Mouse (Mus musculus): ENCODE results near the gene Jph3. TPM values are rescaled to one million over a fixed set of nuclear protein-coding genes. Genes with fewer than 3 reads are reported as not detected.

Gene Jph3
- total RNA-seq (2021): 100 to 1,000 TPM; 187 to 192 TPM
- long read RNA-seq, experiment 1, transcript Jph3-201 (5 exons, 3,637 nt): major isoform, 35 of 89 reads
- long read RNA-seq, experiment 1, partial matches to known transcripts: 37 of 89 reads
- long read RNA-seq, experiment 1, other reads (novel, unspliced or antisense): 16 of 89 reads
- long read RNA-seq, experiment 2, transcript Jph3-201 (5 exons, 3,637 nt): major isoform, 46 of 95 reads
- long read RNA-seq, experiment 2, partial matches to known transcripts: 44 of 95 reads
- long read RNA-seq, experiment 2, other reads (novel, unspliced or antisense): 5 of 95 reads

DNA sequence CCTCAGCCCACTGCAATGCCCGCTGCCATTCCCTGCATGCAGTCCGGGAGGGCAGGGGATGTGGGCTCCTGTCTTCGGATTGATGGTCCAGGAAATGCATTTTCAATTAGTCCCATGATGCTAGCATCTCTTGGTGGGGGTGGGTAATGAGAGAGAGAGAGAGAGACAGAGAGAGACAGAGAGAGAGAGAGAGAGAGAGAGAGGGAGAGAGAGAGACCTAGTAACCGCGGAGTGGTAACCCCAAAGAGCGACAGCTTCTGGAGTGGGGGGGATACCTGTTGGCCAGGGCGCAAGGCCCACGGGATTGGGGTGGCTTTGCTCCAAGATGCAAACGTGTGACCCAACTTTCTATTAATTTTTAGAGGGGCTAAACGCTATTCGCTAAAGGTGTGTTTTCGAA lies at the start of gene Jph3:
Jph3 (plus strand) TSS at position 301 of the 400 bp plus-strand sequence.
- intact Hi-C loops (cut with DNase I): no loop called here
- DNase-seq (ENCODE audit: low spot score in 2 of 2): no peak

DNA sequence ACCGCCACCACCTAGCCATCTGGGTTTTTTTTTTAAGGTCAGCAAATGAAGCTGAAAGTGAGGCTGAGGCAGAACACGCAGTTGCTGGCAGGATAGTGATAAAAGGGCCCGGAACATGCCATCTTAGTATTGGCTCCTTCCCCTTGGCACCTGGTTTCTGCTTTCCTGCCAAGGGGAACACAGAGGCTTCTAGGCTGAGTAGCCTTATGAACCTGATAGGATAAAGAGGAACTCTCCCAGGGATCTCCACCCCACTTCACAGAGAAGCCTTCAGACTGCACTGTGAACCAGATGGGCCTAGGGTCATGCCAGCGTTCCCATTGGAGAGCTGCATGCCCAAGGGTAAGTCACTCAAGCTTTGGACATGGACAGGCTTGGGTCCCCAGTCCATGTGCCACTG lies 48.5 kb upstream of the Jph3 start:
- no peak for DNase-seq (ENCODE audit: low spot score in 2 of 2)
- intact Hi-C loops (cut with DNase I): no loop called here

DNA sequence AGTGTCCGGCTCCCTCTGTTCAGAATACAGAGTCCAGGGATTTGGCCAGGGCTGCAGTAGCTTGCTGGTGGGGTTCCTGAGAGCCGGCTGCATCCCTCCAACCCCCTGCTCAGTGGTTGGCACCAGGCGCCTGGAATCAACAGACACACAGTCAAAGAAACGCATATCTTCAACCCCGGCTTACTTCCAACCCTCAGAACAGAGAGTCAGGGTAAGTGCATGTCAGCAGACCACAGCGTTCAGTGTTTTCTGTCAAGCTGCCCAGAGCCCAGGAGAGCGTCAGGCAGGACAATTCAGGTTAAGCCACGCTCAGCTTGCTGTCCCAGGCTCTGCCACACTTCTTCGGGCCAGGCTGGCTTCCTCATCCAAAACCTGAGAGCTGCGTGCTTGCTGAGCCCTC lies 48.0 kb upstream of the Jph3 start:
- intact Hi-C loops (cut with DNase I): no loop called here
- no peak for DNase-seq (ENCODE audit: low spot score in 2 of 2)

DNA sequence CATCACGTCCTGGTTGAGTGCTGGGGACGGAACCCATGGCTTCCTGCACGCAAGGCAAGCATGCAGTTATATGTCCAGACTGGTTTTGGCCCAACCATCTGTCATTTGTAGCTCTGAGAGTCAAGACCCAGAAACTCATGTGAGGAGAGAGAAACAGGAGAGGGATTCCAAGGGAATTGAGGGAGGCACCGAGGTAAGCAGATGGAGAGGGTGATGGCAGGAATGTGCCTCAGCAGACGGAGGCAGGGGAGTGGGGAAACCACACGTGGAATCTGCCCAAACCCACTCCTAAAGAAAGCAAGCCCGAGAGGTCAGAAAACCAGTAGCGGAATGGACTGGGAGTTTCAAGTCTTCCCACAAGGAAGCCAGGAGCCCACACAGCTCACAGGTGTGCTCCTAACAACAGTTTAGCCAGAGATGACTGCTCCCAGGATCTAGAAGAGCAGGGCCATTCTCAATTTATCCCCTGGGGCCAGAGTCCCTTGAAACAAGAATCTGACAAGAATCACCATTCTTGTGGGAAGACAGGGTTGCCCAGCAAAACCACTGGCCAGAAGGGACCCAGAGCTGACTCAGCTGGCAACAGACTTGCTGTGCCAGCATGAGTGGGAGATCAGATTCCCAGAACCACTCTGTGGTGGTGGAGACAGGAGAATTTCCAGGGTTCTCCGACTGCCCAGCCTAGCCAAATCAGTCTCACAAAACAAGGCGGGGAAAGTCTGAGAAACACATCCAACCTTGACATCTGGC lies 46.2 kb upstream of the Jph3 start:
- intact Hi-C loops (cut with DNase I): no loop called here
- DNase-seq (ENCODE audit: low spot score in 2 of 2): no peak

DNA sequence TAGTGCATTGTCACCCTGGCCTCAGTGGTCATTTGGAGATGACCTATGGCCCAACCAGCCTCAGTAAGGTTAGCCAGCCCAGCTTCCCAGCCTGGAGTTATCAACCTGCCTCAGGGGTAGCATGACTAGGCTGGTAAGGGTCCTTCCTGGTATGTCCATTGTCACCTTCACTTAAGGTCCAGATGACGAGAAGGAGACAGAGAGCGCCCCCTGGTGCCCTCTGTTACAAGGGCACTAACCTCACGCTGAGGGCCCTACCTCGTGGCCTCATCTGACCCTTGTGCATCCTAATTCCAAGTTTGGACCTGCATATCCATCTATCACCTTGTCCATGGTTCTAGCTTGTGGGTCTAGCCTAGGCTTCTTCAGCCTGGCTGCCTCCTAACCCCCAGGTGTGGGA lies 44.0 kb upstream of the Jph3 start:
- peak in 1 of 2 experiments; percentile 47 for DNase-seq (ENCODE audit: low spot score in 2 of 2)
- intact Hi-C loops (cut with DNase I): loop anchor here (5.0 kb wide), 1 partner anchor 83 kb away; no protein-coding TSS in a partner anchor

DNA sequence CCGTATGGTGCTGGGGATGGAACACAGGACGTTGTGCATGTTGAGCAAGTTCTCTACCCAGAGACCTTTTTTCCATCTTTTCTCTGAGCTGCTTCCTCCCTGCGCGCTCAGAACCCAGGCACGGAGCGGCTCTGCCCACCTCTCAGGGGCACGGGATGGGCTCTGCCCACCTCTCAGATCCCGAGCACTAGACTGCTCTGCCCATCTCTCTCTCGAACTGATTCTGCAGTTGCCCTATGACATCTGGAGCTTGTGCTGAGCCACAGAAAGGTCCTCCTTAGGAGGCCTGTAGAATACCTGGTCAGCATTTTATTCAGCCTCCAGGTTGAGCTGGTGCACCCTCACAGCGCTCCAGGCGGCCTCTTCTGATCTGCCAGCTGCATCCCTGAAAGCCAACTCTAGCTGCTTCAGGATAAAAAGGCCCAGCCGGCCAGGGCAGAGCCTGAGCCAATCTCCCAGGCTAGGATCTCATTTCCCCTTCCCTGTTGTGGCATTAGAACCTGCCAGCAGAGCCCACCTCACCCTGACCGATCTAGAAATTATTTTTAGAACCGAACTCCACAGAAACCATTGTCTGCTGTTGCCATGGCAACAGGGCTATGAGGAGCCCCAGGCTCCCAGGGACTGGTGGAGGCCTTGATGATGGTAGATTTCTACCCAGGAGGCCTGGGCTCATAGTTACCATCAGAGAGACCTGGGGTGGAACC lies 41.8 kb upstream of the Jph3 start:
- peak; percentile 72 to 83 for DNase-seq (ENCODE audit: low spot score in 2 of 2)
- intact Hi-C loops (cut with DNase I): loop anchor here (5.0 kb wide), 1 partner anchor 85 kb away; no protein-coding TSS in a partner anchor

DNA sequence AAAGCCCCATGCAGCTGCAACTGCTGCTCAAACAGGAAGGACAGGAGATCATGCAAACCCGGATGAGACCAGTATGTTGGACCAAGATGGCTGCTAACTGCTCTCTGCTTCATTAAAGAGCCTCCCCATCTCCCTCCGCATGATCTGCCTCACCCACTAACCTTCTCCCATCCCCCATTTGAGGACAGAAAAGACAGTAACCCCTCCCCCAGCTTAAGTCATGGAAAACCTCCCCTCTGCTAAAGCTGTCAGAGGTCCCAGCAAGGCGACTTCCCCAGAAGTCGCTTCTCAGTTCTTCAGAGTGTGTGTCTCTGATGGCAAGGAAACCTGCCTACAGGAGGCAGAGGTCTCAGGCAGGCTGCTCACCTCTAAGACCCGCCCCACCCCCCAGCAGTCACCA lies 40.9 kb upstream of the Jph3 start:
- intact Hi-C loops (cut with DNase I): loop anchor here (5.0 kb wide), 1 partner anchor 86 kb away; no protein-coding TSS in a partner anchor
- DNase-seq (ENCODE audit: low spot score in 2 of 2): no peak

DNA sequence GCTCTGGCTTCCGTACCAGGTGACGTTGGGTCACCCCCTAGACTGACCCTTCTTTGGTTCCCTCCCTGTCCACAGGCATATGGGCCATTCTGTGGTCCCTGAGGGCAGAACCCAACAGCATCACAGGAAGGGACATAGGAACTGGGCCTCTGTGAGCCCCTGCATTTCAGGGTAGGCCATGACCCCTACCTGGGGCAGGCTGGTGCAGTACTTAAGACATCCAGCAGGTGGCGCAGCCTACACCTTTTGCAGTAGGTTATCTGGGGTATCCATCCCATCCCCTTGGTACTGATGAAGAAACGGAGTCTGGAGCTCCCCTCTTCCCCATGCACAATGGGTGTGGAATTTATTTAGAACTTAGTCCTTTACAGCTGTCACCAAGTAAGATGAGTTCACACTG lies 35.0 kb upstream of the Jph3 start:
- intact Hi-C loops (cut with DNase I): no loop called here
- DNase-seq (ENCODE audit: low spot score in 2 of 2): peak in 1 of 2 experiments; percentile 54

DNA sequence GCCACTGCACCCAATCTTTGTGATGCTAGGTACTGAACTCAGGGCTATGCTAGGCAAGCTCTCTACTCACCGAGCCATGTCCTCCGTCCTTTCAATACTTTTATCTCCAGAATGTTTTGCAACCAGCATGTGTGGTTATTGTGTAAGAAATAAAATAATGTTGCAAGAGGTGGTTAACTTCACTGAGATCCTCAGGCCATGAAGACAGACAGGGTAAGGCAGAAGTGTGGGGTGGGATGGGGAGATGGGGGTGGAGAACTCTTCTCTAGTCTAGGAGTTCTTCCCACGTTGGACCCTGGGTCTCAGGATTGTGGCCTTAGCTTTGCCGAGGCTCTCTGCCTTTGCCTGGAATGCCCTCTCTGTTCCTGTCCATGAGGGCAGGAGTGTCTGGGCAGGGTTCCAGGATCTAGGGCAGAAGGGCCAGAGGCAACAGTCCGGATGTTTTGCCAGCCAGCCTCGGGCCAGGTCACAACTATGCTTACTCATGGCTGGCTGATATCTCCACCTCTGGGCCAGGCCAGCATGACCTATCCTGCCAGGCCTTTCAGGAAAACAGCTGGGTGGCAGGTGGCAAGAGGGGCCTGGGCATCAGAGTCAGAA lies 33.7 kb upstream of the Jph3 start:
- no peak for DNase-seq (ENCODE audit: low spot score in 2 of 2)
- intact Hi-C loops (cut with DNase I): no loop called here

DNA sequence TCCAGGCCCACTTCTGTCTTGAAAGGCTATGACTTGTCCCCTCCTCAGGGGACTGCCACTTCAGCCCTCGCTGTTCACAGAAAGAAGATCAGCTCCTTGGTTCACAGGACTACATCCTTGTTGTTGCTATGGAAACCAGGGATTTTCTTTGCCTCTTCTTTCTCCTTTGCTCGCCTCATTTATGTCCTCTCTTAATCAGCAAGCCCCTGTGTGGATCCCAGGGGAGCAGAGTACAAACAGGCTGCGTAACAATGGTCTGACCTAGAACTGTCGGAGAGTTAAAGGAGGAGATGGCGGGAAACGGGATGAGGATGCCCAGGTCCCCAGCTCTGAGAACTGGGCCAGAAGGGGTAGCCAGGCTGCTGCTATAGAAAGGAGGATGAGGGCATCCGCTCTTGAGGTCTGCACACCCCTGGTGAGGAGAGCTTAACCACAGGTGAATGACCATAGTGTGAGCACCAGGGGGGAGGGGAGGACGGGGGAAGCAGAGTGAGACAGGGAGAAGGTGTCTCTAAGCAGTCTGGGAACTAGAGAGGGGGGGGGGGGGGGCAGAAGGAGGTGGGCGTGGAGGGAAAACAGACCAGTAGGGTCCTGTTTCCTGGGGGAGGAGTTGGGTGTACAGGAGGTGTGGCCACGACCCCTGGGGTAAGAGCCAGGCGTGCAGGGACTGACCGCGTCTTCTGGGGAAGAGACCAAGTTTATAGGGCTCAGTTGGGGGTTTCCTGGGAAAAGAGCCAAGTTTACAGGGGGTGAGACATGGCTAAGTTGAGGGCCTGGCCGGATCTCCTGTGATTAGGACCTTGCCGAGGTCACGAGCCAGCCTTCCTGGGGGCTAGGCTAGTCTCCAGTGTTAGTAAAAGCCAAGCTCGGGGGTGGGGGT lies 31.4 kb upstream of the Jph3 start:
- DNase-seq (ENCODE audit: low spot score in 2 of 2): peak in 1 of 2 experiments; percentile 57

DNA sequence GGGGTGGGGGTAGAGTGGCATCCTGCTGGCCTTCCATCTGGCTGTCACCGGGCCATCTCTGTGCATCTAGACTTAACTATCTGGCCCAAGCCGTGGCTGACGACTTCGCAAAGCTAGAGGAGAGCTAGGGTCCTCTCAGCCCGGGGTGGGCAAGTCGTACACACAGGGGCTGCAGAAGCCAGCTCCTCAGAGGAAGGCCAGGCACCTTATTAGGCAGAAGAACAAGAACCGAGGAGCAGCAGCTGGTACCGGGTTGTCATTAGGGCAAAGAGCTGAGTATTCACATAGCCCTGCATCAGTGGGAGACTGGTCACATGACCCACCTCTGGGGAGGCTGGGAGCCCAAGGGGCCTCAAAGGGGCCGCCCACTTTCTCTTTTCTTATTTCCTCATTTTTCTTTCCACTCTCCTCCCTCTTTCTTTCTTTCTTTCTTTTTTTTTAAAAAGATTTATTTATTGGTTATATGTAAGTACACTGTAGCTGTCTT lies 30.8 kb upstream of the Jph3 start:
- intact Hi-C loops (cut with DNase I): no loop called here
- DNase-seq (ENCODE audit: low spot score in 2 of 2): no peak

More for the DNA sequence above, 31.4 kb upstream of the Jph3 start:
- intact Hi-C loops (cut with DNase I): no loop called here

DNA sequence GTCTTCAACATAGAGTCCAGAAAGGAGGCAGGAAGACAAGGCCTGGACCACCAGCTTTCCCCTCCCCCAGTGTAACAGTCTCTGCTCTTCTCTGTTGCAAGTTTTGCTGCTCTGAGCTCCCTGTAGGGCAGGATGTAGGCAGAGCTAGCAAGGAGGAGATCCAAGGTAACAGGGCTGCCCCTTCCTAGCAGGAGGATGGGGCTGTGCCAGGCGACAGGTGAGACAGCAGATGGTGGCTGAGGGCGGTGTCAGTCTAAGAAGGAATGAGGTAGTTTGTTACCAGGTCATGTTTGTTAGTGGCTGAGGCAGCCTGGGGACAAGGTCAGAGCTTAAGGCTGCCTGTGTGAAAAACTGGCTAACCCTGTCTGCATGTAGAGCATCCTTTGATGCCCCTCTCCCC lies 29.5 kb upstream of the Jph3 start:
- intact Hi-C loops (cut with DNase I): no loop called here

DNA sequence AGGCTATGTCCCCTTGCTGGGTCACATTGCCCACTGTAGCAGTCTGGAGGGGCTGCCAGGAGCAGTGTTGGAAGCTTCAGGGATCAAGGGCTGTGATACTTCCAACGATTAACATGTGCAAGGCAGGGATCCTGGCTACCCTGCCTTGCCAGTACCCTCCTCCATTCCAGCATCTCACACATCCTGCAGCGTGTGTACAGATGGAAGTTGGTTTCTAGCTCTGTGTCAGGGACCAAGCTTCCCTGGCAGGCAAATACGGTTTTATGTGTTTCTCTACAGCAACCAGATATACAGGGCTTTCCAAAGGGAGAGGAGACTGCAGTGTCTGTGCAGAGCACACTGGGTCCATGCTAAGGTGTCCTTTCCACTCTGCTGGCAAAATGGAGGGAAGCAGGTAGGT lies 24.2 kb upstream of the Jph3 start:
- intact Hi-C loops (cut with DNase I): no loop called here
- no peak for DNase-seq (ENCODE audit: low spot score in 2 of 2)

More for the DNA sequence above, 29.5 kb upstream of the Jph3 start:
- no peak for DNase-seq (ENCODE audit: low spot score in 2 of 2)

DNA sequence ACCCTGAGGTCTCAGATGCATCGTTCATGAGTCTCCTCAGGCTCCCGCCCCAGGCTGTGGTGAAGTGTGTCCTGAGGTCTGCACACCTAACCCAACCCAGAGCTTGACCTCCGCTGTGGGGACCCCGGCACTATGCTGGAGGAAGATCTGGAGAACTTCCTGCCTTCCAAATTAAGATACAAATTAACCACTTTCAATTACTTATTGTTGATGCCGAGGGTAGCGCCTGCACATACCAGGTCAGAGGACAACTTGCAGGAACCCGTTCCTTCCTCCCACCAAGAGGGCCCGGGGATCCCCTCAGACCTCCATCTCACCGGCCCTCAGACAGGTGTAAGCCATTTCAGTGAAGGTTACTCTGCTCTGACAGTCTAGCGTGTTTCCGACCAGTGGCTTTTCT lies 22.5 kb upstream of the Jph3 start:
- intact Hi-C loops (cut with DNase I): no loop called here
- DNase-seq (ENCODE audit: low spot score in 2 of 2): no peak

DNA sequence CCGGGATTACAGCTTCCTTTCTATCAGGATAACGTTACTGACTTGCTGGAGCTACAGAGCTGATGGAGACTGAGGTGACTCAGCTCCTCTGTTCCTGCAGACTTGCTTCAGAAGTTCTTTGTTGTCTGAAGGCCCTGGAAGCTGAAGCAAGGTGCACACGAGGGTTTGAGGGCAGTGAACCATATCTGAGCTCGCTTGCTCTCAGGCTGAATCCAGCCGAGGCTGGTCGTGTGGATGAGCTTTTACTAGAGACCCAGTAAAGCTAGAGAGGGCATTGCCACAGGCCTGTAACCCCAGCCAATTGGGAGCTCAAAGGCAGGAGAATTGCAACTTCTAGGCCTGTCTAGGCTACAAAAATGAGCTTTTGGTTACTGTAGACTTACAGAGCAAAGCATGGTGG lies 21.0 kb upstream of the Jph3 start:
- intact Hi-C loops (cut with DNase I): no loop called here
- no peak for DNase-seq (ENCODE audit: low spot score in 2 of 2)

DNA sequence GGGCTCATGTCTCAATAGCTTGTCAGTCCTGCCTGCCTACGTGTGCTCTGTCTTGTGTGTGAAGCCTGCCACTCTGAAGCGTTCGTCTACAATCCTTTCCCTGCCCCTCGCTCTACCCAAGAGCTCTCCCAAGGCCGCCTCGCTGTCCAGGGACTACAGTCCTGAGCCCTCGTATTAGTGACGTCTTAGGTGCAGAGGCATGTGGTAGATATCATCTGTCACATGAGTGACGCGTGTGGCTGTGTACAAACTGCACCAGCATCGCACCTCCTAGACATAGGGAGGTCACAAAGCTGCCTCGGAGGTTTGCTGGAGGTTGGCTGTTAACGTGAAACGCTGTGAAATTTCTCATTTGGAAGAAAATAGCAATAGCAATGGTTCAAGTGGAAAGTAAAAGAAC lies 11.9 kb upstream of the Jph3 start:
- no peak for DNase-seq (ENCODE audit: low spot score in 2 of 2)
- intact Hi-C loops (cut with DNase I): loop anchor here (5.0 kb wide), 1 partner anchor 115 kb away; no protein-coding TSS in a partner anchor

DNA sequence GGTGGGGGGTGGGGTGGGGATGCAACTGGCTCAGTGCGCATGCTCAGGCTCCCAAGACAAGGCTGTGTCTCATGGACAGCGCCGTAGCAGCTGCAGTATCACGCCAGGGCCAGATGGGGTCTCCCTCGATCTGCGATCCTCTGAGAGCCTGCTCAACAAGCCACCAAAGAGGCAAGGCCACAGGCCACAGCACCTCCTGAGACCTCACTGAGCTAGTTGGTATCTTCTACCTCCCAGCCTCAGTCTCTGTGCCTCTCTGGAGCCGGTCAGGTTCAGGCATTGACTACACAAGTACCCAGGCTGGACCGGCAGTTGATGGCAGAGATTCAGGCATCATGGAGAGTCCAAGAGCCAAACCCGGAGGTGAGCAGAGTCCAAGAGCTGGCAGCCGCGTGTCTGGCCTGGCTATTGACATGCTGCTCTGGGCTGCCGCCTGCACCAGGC lies 11.4 kb upstream of the Jph3 start:
- intact Hi-C loops (cut with DNase I): loop anchor here (5.0 kb wide), 1 partner anchor 114 kb away; no protein-coding TSS in a partner anchor
- peak; percentile 96 to 97 for DNase-seq (ENCODE audit: low spot score in 2 of 2)

DNA sequence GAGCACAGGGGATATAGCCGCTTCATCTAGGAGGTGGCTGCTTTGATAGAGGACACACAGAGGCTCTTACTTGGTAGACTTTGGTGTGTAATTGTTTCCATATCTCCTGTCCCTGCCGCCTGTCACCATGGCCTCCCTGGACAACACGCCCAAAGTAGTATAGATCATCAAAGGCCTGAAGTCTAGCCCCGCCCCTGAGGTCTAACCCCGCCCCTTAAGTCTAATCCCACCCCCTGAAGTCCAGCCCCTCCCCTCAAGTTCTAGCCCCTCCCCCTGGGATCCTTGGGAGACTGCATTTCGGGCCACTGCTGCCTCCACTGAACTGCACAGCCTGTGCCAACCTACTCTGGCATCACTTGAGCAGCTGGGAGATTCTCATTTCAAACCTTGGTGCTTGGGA lies 10.5 kb upstream of the Jph3 start:
- no peak for DNase-seq (ENCODE audit: low spot score in 2 of 2)
- intact Hi-C loops (cut with DNase I): loop anchor here (5.0 kb wide), 1 partner anchor 113 kb away; no protein-coding TSS in a partner anchor
